Mouse (Mus musculus): Measurements from ENCODE around the gene Dusp6. TPM values are rescaled to one million over a fixed set of nuclear protein-coding genes. Genes with fewer than 3 reads are reported as not detected.
"Not testable (repeated sequence)": the region's sequence is repeated elsewhere in the genome, so short reads cannot be mapped to it uniquely, and the experiment has no call there.

Gene Dusp6
- 37.1 and 40.0 TPM in 2 replicates for polyA plus RNA-seq (2016; fragmentation: Nextera tagmentation; extraction: Ambion mirVana)

DNA sequence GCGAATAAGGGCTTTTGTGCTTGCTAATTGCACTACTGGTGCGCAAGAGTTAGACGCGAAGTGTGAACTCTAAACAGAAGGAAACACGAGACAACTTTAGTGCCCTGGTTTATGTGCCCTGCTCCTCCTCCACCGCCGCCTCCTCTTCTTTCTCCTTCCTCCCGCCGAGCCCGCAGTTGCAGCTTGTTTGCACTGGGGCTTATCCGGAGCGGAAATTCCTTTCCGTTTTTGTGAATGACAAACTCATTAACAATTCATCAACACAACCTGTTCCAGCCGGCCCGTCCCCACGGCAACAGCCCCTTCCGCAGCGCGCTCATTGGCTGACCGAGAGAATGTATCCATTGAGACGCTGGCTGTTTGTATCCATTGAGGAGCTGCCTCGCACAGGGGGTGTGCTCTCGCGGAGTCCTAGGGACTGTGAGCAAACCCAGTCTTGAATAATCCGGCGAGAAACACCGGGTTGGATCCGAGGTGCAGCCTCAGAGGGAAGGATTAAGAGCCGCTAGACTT is at the start of gene Dusp6:
Gene Dusp6, plus strand, starts transcription at position 365 of the 513 bp plus-strand sequence.
- H3K27me3 ChIP-seq: peaks cover 21% of the 10 kb centered on the region
- H3K9me3 ChIP-seq: no peaks in the 10 kb centered on the region
- peak within 1 kb of the TSS; percentile 95 for H3K27ac ChIP-seq
- peak; percentile 96 for ATAC-seq (ENCODE audit: low FRiP score)
- H3K4me2 ChIP-seq: peak within 1 kb of the TSS; percentile 85
- H3K4me1 ChIP-seq: peaks cover 50% of the 10 kb centered on the region
- peak within 1 kb of the TSS; percentile 84 for H3K9ac ChIP-seq
- under 1% methylated on average over 29 of the region's 29 CpGs for WGBS
- peak within 1 kb of the TSS; percentile 65 for H3K4me3 ChIP-seq (replicated peaks)
- H3K36me3 ChIP-seq (replicated peaks): no peaks in the 10 kb centered on the region

DNA sequence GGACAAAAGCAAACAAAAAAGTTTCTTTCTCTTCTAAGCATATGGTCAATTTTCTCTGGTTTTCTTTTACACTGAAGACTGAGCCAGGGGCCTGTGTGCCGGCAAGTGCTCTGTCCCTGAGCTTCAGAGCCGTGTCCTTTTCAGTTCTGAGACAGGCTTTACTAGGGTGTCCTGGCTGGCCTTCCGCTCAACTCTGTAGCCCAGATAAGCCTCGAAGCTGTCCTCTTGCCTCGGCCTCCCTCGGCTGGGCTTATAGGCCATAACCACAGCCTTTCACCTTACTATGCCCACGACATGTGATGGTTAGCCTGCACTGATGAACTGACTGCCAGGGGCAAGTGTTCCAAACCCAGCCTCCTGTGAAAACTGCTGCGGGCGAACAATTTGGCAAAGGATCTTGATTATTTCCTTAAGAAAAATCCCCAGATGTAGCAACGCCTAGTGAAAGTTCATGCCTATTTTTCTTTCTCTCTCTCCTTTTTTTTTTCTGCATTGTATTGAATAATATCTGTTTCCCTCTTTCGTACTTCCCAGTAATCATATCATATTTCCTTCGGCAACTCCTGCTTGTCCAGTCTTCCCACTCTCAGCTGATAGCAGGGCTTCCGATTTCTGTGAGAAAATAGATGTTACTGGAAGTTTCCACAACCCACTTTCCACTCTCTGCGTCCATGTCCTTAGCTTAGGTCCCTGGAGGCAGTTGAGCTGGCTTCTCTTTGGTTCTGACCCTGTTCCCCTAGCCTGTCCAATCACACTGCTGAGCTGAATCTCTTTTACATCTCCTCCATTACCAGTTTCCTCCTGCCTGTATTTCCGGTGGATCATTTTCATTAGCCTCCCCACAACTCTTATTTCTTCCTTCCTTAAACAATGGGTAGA is 48.4 kb upstream of the Dusp6 start:
- no peaks in the 10 kb centered on the region for H3K4me1 ChIP-seq
- no peaks in the 10 kb centered on the region for H3K9me3 ChIP-seq
- H3K27me3 ChIP-seq: no peaks in the 10 kb centered on the region
- H3K36me3 ChIP-seq (replicated peaks): no peaks in the 10 kb centered on the region
- no peak for ATAC-seq (ENCODE audit: low FRiP score)
- no peak overlapping the region for H3K27ac ChIP-seq
- no peak overlapping the region for H3K9ac ChIP-seq
- 91% methylated on average over 15 of the region's 15 CpGs for WGBS
- H3K4me2 ChIP-seq: no peak overlapping the region
- no peak overlapping the region for H3K4me3 ChIP-seq (replicated peaks)

DNA sequence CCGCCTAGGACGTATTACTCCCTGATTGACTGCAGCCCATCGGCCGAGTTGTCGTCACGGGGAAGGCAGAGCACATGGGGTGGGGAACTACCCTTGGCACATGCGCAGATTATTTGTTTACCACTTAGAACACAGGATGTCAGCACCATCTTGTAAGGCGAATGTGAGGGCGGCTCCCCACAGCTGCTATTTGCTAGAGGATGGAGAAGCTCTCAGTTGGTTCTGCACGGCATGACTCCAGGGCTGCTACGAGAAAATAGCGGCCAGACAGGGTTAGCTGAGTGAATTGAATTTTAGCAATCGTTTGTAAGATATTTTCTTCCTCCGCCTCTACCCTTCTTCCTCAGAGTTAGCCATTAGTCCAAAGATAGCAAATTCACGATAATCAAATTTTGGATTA is 46.5 kb upstream of the Dusp6 start:
- not testable (repeated sequence) for H3K9me3 ChIP-seq; H3K4me1 ChIP-seq; H3K4me3 ChIP-seq (replicated peaks); H3K9ac ChIP-seq; ATAC-seq (ENCODE audit: low FRiP score); H3K27ac ChIP-seq; H3K4me2 ChIP-seq; H3K27me3 ChIP-seq; H3K36me3 ChIP-seq (replicated peaks)
- WGBS: 89% methylated on average over 15 of the region's 15 CpGs

DNA sequence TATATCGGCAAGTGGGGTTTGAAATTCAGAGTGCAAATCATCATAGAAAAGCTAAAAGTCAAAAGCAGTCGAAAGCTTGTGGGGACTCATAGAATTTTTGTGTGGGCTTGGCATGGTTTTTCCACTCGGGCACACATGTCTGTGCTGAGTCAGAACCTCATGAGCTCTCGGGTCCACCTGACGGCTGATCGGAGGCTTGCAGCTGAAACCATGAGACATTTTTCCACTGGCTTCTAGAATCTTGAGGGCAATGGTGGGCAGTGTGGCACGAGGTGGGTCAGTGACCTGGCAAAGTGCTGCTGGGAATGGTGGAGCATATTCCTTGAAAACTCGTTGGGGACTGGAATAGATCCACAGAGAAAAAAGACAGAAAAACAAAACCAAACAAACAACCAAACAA is 41.5 kb upstream of the Dusp6 start:
- Histone ChIP-seq H3K4me3 (replicated peaks) (no peak overlapping the region), H3K4me1 (no peaks in the 10 kb centered on the region), H3K36me3 (replicated peaks) (no peaks in the 10 kb centered on the region), H3K4me2 (no peak overlapping the region), H3K9me3 (no peaks in the 10 kb centered on the region), H3K27ac (no peak overlapping the region), H3K27me3 (no peaks in the 10 kb centered on the region), H3K9ac (no peak overlapping the region)
- WGBS: 93% methylated on average over 8 of the region's 8 CpGs
- ATAC-seq (ENCODE audit: low FRiP score): no peak

DNA sequence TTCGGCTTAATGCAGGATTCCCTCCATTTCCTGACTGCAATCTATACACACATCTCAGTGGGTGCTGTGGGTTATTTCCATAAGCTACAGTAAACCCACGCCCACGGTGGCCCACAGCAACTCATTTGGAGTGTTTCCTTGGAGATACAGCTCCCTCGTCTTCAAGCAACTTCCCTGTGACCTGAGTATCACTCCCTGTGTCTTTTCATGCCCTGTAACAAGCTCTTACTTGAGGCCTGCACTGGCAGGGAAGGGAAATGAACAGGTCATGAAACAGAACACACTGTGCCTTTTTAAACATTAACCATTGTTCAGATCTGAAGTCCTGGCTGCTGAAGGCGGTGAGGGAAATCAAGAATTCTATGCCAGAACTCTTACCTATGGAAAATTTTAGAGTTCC is 40.3 kb upstream of the Dusp6 start:
- Histone ChIP-seq H3K27me3 (no peaks in the 10 kb centered on the region), H3K4me1 (peaks cover 2% of the 10 kb centered on the region; the same call in 1 of the 2 replicates), H3K4me3 (replicated peaks) (no peak overlapping the region), H3K27ac (no peak overlapping the region), H3K36me3 (replicated peaks) (no peaks in the 10 kb centered on the region), H3K9me3 (no peaks in the 10 kb centered on the region), H3K9ac (no peak overlapping the region), H3K4me2 (no peak overlapping the region)
- 83% methylated on average over 5 of the region's 5 CpGs for WGBS
- ATAC-seq (ENCODE audit: low FRiP score): no peak

DNA sequence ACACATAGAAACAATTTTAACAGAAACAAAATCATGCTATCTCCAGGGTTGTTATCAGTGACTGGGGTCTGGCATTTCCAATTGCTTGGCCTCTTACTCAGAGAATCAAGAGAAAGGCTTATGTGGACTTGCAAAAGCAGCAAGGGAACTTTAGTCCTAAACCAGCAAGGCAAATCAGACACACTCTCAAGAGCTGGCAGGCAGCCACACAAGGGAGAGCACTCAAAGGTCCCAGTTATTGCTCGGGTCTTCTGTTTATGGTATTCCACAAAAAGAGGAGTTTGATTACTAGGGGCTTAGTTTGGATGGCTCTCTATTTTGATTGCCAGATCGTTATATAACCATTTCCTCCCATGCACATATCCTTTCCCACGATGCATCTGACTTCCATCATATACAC is 38.8 kb upstream of the Dusp6 start:
- Histone ChIP-seq H3K9me3 (no peaks in the 10 kb centered on the region), H3K4me2 (no peak overlapping the region), H3K36me3 (replicated peaks) (no peaks in the 10 kb centered on the region), H3K4me1 (peaks cover 15% of the 10 kb centered on the region), H3K27ac (no peak overlapping the region), H3K4me3 (replicated peaks) (no peak overlapping the region), H3K9ac (no peak overlapping the region), H3K27me3 (peaks cover 5% of the 10 kb centered on the region; the same call in 1 of the 2 replicates)
- no peak for ATAC-seq (ENCODE audit: low FRiP score)
- 82% methylated on average over 3 of the region's 3 CpGs for WGBS

DNA sequence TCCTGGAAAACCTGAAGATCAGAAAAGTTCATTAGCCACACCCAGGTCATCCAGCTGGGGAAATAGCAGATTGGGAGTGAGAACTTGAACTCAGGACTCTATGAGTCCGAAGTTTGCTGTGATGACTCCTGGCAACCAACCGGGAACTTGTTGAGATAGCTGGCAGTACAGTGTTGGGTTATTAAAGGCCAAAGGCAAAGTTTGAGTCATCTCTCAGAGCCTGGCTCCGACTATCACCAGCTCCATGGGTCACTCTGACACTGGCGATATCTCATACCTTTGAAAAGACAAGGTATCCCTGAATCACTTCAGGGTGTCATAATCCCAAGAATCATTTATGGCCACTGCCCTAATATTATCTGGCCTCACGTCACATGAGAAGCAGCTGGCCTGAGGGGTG is 36.2 kb upstream of the Dusp6 start:
- no peaks in the 10 kb centered on the region for H3K36me3 ChIP-seq (replicated peaks)
- 89% methylated on average over 5 of the region's 5 CpGs for WGBS
- H3K4me2 ChIP-seq: no peak overlapping the region
- peaks cover 5% of the 10 kb centered on the region; the same call in 1 of the 2 replicates for H3K27me3 ChIP-seq
- H3K9ac ChIP-seq: no peak overlapping the region
- no peak overlapping the region for H3K27ac ChIP-seq
- no peaks in the 10 kb centered on the region for H3K9me3 ChIP-seq
- H3K4me3 ChIP-seq (replicated peaks): no peak overlapping the region
- no peak for ATAC-seq (ENCODE audit: low FRiP score)
- H3K4me1 ChIP-seq: peaks cover 18% of the 10 kb centered on the region

DNA sequence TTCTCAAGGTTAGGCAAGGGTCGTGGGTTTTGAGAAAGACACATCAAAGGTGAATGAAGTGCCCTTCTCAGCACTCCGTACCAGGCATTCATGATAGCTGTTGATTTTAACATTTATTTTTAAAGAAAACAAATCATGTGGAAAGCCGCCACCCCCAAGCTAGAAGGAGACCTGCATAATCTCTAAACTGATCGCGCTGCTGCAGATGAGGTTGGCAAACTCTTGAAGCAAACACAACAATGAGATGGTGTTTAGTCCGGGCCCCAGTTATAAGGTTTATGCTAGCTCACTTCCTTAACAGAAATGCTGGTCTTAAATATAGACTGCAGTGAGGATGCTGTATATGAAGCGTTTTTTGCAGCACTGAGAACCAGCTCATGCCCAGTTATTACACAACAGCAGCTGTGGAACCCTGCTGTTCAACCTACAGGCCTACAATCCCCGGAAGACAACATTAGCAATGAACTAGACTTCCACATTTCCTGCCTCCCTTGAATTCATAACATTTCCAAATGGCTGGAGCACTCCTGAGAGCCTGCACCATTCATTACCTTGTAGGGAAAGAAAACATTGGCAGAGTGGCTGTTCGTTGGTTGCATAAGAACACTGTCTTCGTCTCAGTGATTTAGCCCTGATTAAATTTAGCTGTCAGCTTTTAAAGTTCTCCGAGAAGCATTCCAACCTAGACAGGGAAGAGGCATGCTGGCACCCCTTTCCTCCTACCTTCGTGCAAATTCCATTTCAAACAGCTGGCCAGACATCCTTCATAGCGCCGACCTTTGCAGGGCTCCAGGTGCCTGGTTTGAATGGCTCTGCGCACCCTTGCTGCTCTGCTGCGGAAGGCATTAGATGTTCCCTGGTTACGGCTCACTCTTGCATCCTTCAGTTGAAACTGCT is 34.8 kb upstream of the Dusp6 start:
- Histone ChIP-seq H3K4me1 (peaks cover 18% of the 10 kb centered on the region), H3K9ac (no peak overlapping the region), H3K4me3 (replicated peaks) (no peak overlapping the region), H3K36me3 (replicated peaks) (no peaks in the 10 kb centered on the region), H3K4me2 (0 out of 2 replicates have a peak overlapping the region, but pooled peaks have one; percentile 15), H3K9me3 (no peaks in the 10 kb centered on the region), H3K27ac (0 out of 2 replicates have a peak overlapping the region, but pooled peaks have one; percentile 8), H3K27me3 (peaks cover 5% of the 10 kb centered on the region; the same call in 1 of the 2 replicates)
- ATAC-seq (ENCODE audit: low FRiP score): no peak
- 35% methylated on average over 17 of the region's 17 CpGs for WGBS

DNA sequence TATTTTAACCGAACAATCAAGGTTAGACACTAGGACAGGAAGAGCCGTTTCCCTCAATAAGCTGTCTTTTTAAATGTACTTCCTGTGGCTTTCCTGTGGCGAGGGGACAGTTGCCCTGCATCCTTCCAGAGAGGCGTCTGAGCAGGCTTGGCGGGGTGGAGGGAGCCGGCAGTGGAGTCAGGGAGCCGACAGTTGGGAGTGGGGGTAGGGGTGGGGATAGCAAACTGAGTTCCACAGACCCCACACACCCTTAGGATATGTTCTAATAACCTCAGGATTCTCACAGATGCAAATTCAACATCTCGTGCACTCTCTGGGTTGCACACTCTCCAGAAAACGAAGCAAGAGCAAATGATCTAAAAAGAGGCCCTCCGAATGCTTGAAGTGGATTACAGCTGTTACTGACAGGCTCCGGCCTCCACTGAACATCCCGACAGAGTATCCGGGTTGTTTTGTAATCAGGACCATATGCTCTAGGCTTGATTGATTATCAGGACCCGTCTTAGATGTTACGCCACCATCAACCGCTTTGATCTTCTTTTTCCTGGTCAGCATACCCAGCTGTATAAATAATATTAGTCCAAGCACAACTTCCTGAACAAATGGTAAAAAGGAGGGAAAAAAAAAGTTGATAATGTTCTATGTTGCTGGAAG is 33.9 kb upstream of the Dusp6 start:
- H3K9ac ChIP-seq: no peak overlapping the region
- peaks cover 18% of the 10 kb centered on the region for H3K4me1 ChIP-seq
- no peaks in the 10 kb centered on the region for H3K36me3 ChIP-seq (replicated peaks)
- no peak for ATAC-seq (ENCODE audit: low FRiP score)
- H3K4me3 ChIP-seq (replicated peaks): no peak overlapping the region
- H3K27ac ChIP-seq: no peak overlapping the region
- H3K27me3 ChIP-seq: peaks cover 5% of the 10 kb centered on the region; the same call in 1 of the 2 replicates
- 19% methylated on average over 16 of the region's 16 CpGs for WGBS
- peak overlapping the region; percentile 34 for H3K4me2 ChIP-seq
- H3K9me3 ChIP-seq: no peaks in the 10 kb centered on the region

DNA sequence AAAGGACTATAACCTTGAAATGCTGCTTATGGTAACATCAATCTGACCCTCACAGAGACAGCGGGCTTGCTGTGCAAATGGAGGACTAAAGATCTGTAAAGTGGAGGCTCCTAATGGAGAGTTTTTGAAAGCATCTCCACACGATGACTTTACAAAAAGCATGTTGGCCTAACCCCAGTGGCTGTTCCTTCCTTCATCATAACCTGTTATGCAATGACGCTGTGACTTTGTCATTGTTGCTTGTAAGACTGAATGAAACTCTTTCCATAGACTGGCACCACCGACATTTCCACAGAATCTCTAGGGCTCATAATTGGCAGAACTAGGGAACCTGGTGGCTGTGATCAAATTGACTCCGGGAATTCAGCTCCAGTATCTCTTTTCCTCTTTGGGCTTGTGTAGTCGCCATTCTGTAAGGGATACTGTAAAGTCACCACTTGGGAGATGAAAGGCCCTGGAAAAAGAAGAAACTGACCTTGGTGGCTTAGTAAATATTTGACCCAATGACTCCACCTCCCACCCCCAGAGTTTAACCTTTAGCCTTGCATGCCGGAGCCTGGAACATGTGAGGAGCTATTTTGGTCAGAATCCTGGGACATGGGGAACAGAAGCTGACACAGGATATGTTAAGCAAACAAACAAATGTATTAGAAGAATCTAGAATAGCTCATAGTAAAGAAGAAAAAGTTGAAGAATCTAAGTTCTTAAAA is 30.4 kb upstream of the Dusp6 start:
- WGBS: 78% methylated on average over 7 of the region's 7 CpGs
- Histone ChIP-seq H3K36me3 (replicated peaks) (no peaks in the 10 kb centered on the region), H3K4me3 (replicated peaks) (no peak overlapping the region), H3K4me2 (no peak overlapping the region), H3K9ac (no peak overlapping the region), H3K4me1 (peaks cover 17% of the 10 kb centered on the region), H3K27ac (no peak overlapping the region), H3K27me3 (peaks cover 5% of the 10 kb centered on the region; the same call in 1 of the 2 replicates), H3K9me3 (no peaks in the 10 kb centered on the region)
- ATAC-seq (ENCODE audit: low FRiP score): no peak

DNA sequence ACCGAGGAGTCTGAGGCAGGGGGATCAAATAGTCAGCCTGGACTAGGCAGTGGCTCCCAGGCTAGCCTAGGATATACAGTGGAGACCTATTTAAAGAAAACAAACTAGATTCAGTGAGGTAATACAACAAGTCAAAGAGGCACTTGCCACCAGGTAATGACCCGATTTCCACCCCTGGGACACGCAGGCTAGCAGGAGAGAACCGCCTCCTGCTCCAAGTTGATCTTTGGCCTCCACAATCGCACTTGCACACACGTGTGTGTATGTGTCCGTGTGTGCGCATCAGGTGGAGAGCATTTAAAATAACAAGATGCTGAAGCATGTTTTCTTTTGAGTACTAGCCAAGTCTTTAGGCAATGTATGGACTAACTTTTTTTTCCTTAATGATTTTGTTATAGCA is 28.7 kb upstream of the Dusp6 start:
- H3K4me1 ChIP-seq: peaks cover 2% of the 10 kb centered on the region; the same call in 1 of the 2 replicates

More for the DNA sequence above, 28.7 kb upstream of the Dusp6 start:
- Histone ChIP-seq H3K27me3 (no peaks in the 10 kb centered on the region), H3K4me3 (replicated peaks) (no peak overlapping the region), H3K36me3 (replicated peaks) (no peaks in the 10 kb centered on the region), H3K9ac (no peak overlapping the region), H3K9me3 (no peaks in the 10 kb centered on the region), H3K4me2 (no peak overlapping the region), H3K27ac (no peak overlapping the region)
- no peak for ATAC-seq (ENCODE audit: low FRiP score)
- 95% methylated on average over 8 of the region's 8 CpGs for WGBS

All from forebrain, embryonic 12.5 days (tissue).